Mouse (Mus musculus) megakaryocyte, embryonic 14.5 days (primary cell): ENCODE data around the gene Slc22a22.

Experiments used
- FLI1 ChIP-seq: IDR thresholded peaks from 2 replicates; pipeline ENCODE4 v1.6.1; 2012; ENCODE audit warnings: low read length, inconsistent platforms, mixed read lengths
- GATA1 ChIP-seq: IDR thresholded peaks from 3 replicates; pipeline ENCODE4 v1.6.1; 2012; ENCODE audit warnings: mixed read lengths, low read length, inconsistent platforms, borderline replicate concordance

- TF ChIP-seq GATA1: no peak
- TF ChIP-seq FLI1: no peak
Observed at GRCm38 (mm10) chr15:57302710-57303109, 174.7 kb downstream of the Slc22a22 start.
